Mouse (Mus musculus): ENCODE results near the gene Atp7a.

Atp7a gene

DNA sequence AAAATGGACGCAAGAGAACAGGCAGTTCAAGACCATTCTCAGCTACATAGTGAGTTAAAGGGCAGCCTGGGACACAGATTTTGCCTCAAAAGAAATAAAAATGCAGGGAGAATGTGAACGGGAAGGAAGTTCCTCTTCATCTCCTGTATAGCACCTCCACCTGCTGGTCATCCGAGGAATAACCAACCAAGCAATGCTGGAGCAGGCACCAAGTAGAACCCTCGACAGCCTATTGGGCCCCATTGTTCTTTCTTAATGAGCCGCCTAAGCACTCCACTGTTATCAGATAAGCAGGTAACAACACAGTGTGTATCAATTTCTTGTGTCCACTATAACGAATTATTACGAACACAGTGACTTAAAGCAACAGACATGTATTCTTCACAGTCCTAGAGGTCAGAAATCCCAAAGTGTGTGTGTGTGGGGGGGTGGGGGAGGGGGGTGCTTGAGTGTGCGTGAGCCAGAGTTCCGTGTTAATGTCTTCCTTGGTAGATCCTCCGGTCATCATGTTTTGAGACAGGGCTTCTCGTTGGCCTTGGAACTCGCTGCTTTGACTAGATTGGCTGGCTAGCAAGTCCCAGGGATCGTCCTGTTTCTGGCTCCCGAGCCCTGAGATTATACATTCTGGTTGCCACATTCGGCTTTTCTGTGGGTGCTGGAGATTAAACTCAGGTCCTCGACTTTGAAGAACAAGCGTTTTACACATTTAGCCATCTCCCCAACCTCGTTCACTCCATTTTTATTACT lies 144.2 kb downstream of the Atp7a start:
- peak; percentile 21 to 74 for DNase-seq (ENCODE audit: low spot score in 2 of 2)

DNA sequence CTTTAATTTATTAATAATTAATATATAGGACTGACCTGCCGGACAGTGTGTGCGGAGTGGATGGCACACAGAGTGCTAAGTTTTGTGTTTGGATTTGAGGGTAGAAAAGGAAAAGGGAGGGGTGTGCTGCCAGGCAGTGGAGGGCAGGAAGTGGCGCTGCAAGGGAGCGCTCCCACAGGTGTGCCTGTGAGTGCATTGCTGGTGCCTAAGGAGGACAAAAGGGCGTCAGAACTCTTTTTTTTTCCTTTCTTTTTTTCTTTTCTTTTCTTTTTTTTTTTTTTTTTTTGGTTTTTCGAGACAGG lies 144.7 kb downstream of the Atp7a start:
- no peak for DNase-seq (ENCODE audit: low spot score in 2 of 2)
